Mouse (Mus musculus) E14TG2a.4 (cell line): Measurements from ENCODE around the gene March10.

Experiments used
- H3K27me3 ChIP-seq: 2 replicates; pipeline ENCODE4 v1.6.1; 2014; ENCODE audit warnings: low read length, control low read depth; ENCODE audit not compliant: insufficient read depth
- H3K36me3 ChIP-seq: 2 replicates; pipeline ENCODE4 v1.6.1; 2014; ENCODE audit warnings: low read length, control low read depth; ENCODE audit not compliant: insufficient read depth
- H3K4me1 ChIP-seq: replicated peaks from 2 replicates; pipeline ENCODE4 v1.6.1; 2014; ENCODE audit warnings: low read depth, low read length, control low read depth
- H3K4me3 ChIP-seq: replicated peaks from 2 replicates; pipeline ENCODE4 v1.5.1; 2014; ENCODE audit warnings: mild to moderate bottlenecking, low read length
- H3K9me3 ChIP-seq: 2 replicates; pipeline ENCODE4 v1.6.1; 2014; ENCODE audit warnings: low read length, control low read depth
- CTCF ChIP-seq: conservative IDR thresholded peaks from 2 replicates; pipeline ENCODE4 v1.5.1; 2014; ENCODE audit warnings: low read length
- NANOG ChIP-seq: IDR thresholded peaks from 2 replicates; pipeline ENCODE4 v1.6.1; 2014; ENCODE audit warnings: borderline replicate concordance, low read length, mixed read lengths
- POU5F1 ChIP-seq: IDR thresholded peaks from 2 replicates; pipeline ENCODE4 v1.6.1; 2014; ENCODE audit warnings: low read length, borderline replicate concordance

March10 gene

GRCm38 (mm10) chr11:105444929-105445328 is 11.6 kb downstream of the March10 start:
- Histone ChIP-seq H3K27me3 (0 out of 2 replicates have a peak, but pooled peaks cover 4% of the 10 kb centered on the region), H3K4me3 (no peak overlapping the region), H3K4me1 (peaks cover 13% of the 10 kb centered on the region), H3K36me3 (no peaks in the 10 kb centered on the region), H3K9me3 (no peaks in the 10 kb centered on the region)
- TF ChIP-seq NANOG (no peak), CTCF (no peak), POU5F1 (no peak)

GRCm38 (mm10) chr11:105443505-105443904 is 13.0 kb downstream of the March10 start:
- no peak for TF ChIP-seq POU5F1
- no peak for TF ChIP-seq NANOG
- TF ChIP-seq CTCF: no peak
- Histone ChIP-seq H3K27me3 (0 out of 2 replicates have a peak, but pooled peaks cover 2% of the 10 kb centered on the region), H3K9me3 (no peaks in the 10 kb centered on the region), H3K4me1 (0 out of 2 replicates have a peak, but pooled peaks cover 3% of the 10 kb centered on the region), H3K4me3 (no peak overlapping the region), H3K36me3 (no peaks in the 10 kb centered on the region)

DNA sequence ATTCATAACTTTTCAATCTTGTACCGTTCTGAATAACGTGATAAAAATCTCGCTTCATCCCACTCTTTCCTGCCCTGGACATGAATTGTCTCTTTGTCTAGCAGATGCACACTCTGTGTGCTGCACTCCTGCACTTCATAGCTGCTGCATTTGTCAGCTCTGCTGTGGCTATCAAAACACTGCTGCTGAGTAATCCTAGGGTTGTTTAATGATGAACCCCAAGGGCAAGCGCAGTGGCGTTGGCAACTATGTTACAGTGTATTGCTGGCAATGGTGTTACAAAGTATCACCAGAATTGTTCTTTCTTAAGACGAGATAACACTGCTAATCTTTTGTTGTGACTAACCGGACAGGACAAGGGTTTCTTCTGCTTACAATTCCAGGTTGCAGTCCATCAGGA is 16.7 kb downstream of the March10 start:
- Histone ChIP-seq H3K27me3 (no peaks in the 10 kb centered on the region), H3K4me1 (no peaks in the 10 kb centered on the region), H3K36me3 (no peaks in the 10 kb centered on the region), H3K4me3 (no peak overlapping the region), H3K9me3 (no peaks in the 10 kb centered on the region)
- TF ChIP-seq CTCF (no peak), POU5F1 (no peak), NANOG (no peak)

- H3K9me3 ChIP-seq: no peaks in the 10 kb centered on the region
- TF ChIP-seq POU5F1 (no peak), NANOG (no peak), CTCF (no peak)
- no peak overlapping the region for H3K4me3 ChIP-seq
- no peaks in the 10 kb centered on the region for H3K36me3 ChIP-seq
- H3K4me1 ChIP-seq: no peaks in the 10 kb centered on the region
- no peaks in the 10 kb centered on the region for H3K27me3 ChIP-seq
Observed at GRCm38 (mm10) chr11:105438907-105439306, 17.6 kb downstream of the March10 start.

DNA sequence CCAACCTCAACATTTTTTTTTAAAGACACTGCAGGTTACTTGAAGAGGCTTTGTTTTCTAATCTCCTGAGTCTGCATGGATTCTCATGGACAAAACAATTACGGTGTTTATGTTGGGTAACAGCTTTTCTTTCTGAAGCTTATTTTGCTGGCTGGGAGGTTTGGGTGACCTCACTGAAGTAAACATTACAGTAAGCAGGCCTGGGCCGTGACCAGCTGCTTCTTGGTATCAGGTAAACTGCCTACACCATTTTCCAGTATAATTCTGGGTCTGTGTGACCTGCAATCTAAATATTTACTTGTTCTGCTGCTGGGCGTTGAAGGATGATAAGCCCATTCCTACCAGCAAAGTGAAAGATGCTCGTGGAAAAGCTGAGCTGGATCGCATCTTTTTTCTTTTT is 30.1 kb downstream of the March10 start:
- no peaks in the 10 kb centered on the region; the same call in 1 of the 2 replicates for H3K4me1 ChIP-seq
- no peaks in the 10 kb centered on the region for H3K36me3 ChIP-seq
- TF ChIP-seq POU5F1 (no peak), CTCF (no peak), NANOG (no peak)
- no peaks in the 10 kb centered on the region for H3K9me3 ChIP-seq
- H3K4me3 ChIP-seq: no peak overlapping the region
- H3K27me3 ChIP-seq: no peaks in the 10 kb centered on the region

GRCm38 (mm10) chr11:105424643-105425042 is 31.9 kb downstream of the March10 start:
- H3K4me3 ChIP-seq: no peak overlapping the region
- H3K9me3 ChIP-seq: no peaks in the 10 kb centered on the region
- TF ChIP-seq NANOG (no peak), CTCF (no peak)
- no peaks in the 10 kb centered on the region for H3K27me3 ChIP-seq
- no peaks in the 10 kb centered on the region; the same call in 1 of the 2 replicates for H3K4me1 ChIP-seq
- no peaks in the 10 kb centered on the region for H3K36me3 ChIP-seq

DNA sequence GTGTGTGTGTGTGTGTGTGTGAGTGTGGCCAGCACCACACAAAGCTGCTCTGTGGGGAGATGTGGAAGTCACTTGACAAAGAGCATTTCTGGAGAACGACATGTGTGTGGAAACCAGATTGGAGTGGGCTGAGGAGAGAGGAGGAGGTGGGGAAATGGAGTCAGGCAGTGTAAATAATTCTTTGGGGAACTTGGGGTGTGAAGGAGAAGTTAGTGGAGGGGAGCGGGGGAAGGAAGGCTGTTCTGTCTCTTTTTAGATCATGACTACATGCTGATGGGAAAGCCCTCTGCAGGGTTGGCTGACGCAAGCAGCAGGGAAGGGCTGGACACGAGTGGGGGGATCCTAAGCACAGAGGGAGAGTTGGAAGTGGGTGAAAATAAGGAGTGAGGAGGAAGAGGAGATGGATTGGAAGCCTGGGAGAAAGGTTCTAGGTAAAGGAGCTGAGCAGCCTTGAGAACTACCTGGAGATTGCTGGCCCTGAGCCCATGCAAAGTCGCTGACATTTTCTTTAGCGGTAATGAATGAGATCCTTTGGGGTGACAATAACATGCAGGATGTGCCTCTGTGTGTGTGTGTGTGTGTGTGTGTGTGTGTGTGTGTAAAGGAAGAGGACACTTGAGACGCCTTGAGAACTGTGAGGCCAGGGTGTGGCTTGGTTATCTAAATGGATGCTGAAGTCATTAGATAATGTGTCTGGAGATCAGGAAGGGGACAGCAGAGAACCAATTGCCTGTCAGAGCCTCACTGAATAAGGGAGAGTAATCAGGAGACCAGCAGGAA is 35.7 kb downstream of the March10 start:
- Histone ChIP-seq H3K4me3 (no peak overlapping the region), H3K36me3 (no peaks in the 10 kb centered on the region), H3K27me3 (no peaks in the 10 kb centered on the region), H3K9me3 (no peaks in the 10 kb centered on the region), H3K4me1 (no peaks in the 10 kb centered on the region; the same call in 1 of the 2 replicates)
- TF ChIP-seq NANOG (no peak), POU5F1 (no peak), CTCF (no peak)

GRCm38 (mm10) chr11:105419946-105420345 is 36.6 kb downstream of the March10 start:
- H3K4me3 ChIP-seq: no peak overlapping the region
- no peaks in the 10 kb centered on the region for H3K9me3 ChIP-seq
- H3K4me1 ChIP-seq: no peaks in the 10 kb centered on the region; the same call in 1 of the 2 replicates
- no peaks in the 10 kb centered on the region for H3K36me3 ChIP-seq
- TF ChIP-seq CTCF: no peak
- TF ChIP-seq POU5F1: no peak
- TF ChIP-seq NANOG: no peak
- H3K27me3 ChIP-seq: no peaks in the 10 kb centered on the region

- H3K4me1 ChIP-seq: no peaks in the 10 kb centered on the region
- H3K9me3 ChIP-seq: no peaks in the 10 kb centered on the region
- no peak overlapping the region for H3K4me3 ChIP-seq
- TF ChIP-seq NANOG (no peak), POU5F1 (no peak), CTCF (no peak)
- H3K27me3 ChIP-seq: no peaks in the 10 kb centered on the region
- no peaks in the 10 kb centered on the region for H3K36me3 ChIP-seq
Observed at GRCm38 (mm10) chr11:105414009-105414408, 42.5 kb downstream of the March10 start.
